Mouse (Mus musculus) neural tube, embryonic 14.5 days (tissue): ENCODE results near the gene Lipe. TPM values are rescaled to one million over a fixed set of nuclear protein-coding genes. Genes with fewer than 3 reads are reported as not detected.

Experiments used
- ATAC-seq: fragments of 200-750 bp; cut with Nextera tagmentation; 2 replicates; pipeline ENCODE4 v1.8.0; 2017; ENCODE audit warnings: low read depth, mild to moderate bottlenecking, moderate TSS enrichment, moderate library complexity
- H3K27ac ChIP-seq: fragments of 300-500 bp; sonication (generic); 2 replicates; pipeline ENCODE4 v1.5.1; 2014; ENCODE audit warnings: low read depth, mild to moderate bottlenecking, control low read depth, low read length, moderate library complexity, mixed read lengths
- H3K27me3 ChIP-seq: fragments of 300-500 bp; sonication (generic); 2 replicates; pipeline ENCODE4 v1.6.1; 2014; ENCODE audit warnings: low read length; ENCODE audit not compliant: control insufficient read depth, insufficient read depth
- H3K36me3 ChIP-seq: fragments of 300-500 bp; sonication (generic); 2 replicates; pipeline ENCODE4 v1.6.1; 2014; ENCODE audit warnings: low read length, mixed read lengths; ENCODE audit not compliant: control insufficient read depth, insufficient read depth
- H3K4me1 ChIP-seq: fragments of 300-500 bp; sonication (generic); 2 replicates; pipeline ENCODE4 v1.6.1; 2014; ENCODE audit warnings: low read length; ENCODE audit not compliant: control insufficient read depth, insufficient read depth
- H3K4me2 ChIP-seq: fragments of 300-500 bp; sonication (generic); 2 replicates; pipeline ENCODE4 v1.6.1; 2014; ENCODE audit warnings: mild to moderate bottlenecking, low read depth, low read length, control low read depth
- H3K4me3 ChIP-seq: fragments of 300-500 bp; sonication (generic); 2 replicates; pipeline ENCODE4 v1.5.1; 2014; ENCODE audit warnings: low read depth, low read length, control low read depth, mixed read lengths
- H3K9ac ChIP-seq: fragments of 300-500 bp; sonication (generic); replicated peaks from 2 replicates; pipeline ENCODE4 v1.6.1; 2014; ENCODE audit warnings: low read depth, mild to moderate bottlenecking, control low read depth, low read length, mixed read lengths
- H3K9me3 ChIP-seq: fragments of 300-500 bp; sonication (generic); 2 replicates; pipeline ENCODE4 v1.6.1; 2016; ENCODE audit warnings: low read length; ENCODE audit not compliant: control insufficient read depth
- WGBS: fragments of 180-500 bp; shearing (Covaris S2); extraction: QIAGEN DNeasy Blood & Tissue Kit; methylation state at CpG from one replicate; pipeline ENCODE4 v1.1.7; 2014; 5-methylcytosine and 5-hydroxymethylcytosine counted together
- polyA plus RNA-seq: library from polyadenylated mRNA; unstranded; fragments of >200 nt; fragmentation: Nextera tagmentation; extraction: Ambion mirVana; gene quantifications from 2 replicates; pipeline ENCODE4 v1.2.1, GENCODE M21; 2014

Gene Lipe
- polyA plus RNA-seq, 1 experiment from 2014 or later = 6.5 TPM

DNA sequence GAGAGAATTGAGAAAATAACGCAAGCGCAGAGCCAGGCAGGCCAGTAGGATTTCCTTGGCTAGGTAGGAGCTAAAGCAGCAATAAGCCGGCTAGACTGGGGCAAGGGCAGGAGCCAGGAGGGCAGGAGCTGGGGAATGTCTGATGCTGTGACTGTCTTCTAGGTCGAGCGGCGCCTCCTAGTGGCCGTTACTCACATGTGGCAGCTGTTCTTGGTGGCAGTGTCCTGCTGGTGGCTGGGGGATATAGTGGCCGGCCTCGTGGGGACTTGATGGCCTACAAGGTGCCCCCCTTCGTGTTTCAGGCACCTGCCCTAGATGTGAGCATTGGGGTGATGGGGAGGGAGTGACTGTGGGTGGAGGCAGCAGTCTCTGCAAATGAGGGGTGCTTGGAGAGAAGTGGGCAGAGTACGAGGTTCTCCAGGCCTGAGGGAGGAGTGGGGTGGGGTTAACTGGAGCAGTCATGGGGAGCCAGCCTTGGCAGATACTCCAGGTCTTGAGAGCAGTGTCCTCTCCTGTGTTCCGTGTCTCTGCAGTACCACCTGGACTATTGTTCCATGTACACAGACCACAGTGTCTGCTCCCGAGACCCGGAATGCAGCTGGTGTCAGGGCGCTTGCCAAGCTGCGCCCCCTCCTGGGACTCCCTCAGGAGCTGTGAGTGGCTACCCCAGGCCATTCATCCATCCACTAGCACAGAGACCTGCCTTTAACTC lies 64.8 kb downstream of the Lipe start:
- Histone ChIP-seq H3K4me3 (no peak overlapping the region), H3K27me3 (no peaks in the 10 kb centered on the region), H3K9me3 (no peaks in the 10 kb centered on the region), H3K4me1 (no peaks in the 10 kb centered on the region), H3K27ac (no peak overlapping the region), H3K9ac (no peak overlapping the region), H3K4me2 (no peak overlapping the region), H3K36me3 (peaks cover 30% of the 10 kb centered on the region; the same call in 1 of the 2 replicates)
- 37% methylated on average over 16 of the region's 16 CpGs for WGBS
- peak; percentile 24; the same call in 1 of the 2 replicates for ATAC-seq

Other genes starting within 250 kb of the Lipe start
- gene Pou2f2, start 219.0 kb downstream of the Lipe start, polyA plus RNA-seq = 27.5 and 33.6 TPM in 2 replicates
- gene Dedd2, start 178.1 kb downstream of the Lipe start, polyA plus RNA-seq = 14.9 and 15.3 TPM in 2 replicates
- gene Zfp526, start 177.3 kb downstream of the Lipe start, polyA plus RNA-seq = 1.7 and 2.8 TPM in 2 replicates
- gene Gsk3a, start 160.9 kb downstream of the Lipe start, polyA plus RNA-seq = 21.5 and 25.1 TPM in 2 replicates
- 4.5 and 4.8 TPM in 2 replicates for gene Erf, start 147.9 kb downstream of the Lipe start, polyA plus RNA-seq
- 43.3 and 46.6 TPM in 2 replicates for gene Cic, start 131.0 kb downstream of the Lipe start, polyA plus RNA-seq
- 561 and 590 TPM in 2 replicates for gene Pafah1b3, start 100.7 kb downstream of the Lipe start, polyA plus RNA-seq
- 2.7 and 4.3 TPM in 2 replicates for gene Prr19, start 97.3 kb downstream of the Lipe start, polyA plus RNA-seq
- gene Tmem145, start 92.6 kb downstream of the Lipe start, polyA plus RNA-seq = 70.6 and 94.9 TPM in 2 replicates
- gene Megf8, start 81.5 kb downstream of the Lipe start, polyA plus RNA-seq = 22.6 and 22.9 TPM in 2 replicates
- gene Cnfn, start 29.0 kb downstream of the Lipe start, polyA plus RNA-seq = not detected in 2 replicates
- gene Cxcl17, start 14.2 kb upstream of the Lipe start, polyA plus RNA-seq = 0.49 and 0.66 TPM in 2 replicates
- 1.1 and 1.2 TPM in 2 replicates for gene Ceacam1, start 78.9 kb upstream of the Lipe start, polyA plus RNA-seq
- gene Ceacam2, start 141.1 kb upstream of the Lipe start, polyA plus RNA-seq = 0.24 and 0.36 TPM in 2 replicates
- not detected in 2 replicates for gene Erich4, start 217.2 kb upstream of the Lipe start, polyA plus RNA-seq
- 44.5 and 48.7 TPM in 2 replicates for gene Dmac2, start 220.7 kb upstream of the Lipe start, polyA plus RNA-seq
- 0.19 and 2.1 TPM in 2 replicates for gene B3gnt8, start 227.9 kb upstream of the Lipe start, polyA plus RNA-seq